Mouse (Mus musculus) intestine, embryonic 15.5 days (tissue): ENCODE data around the gene Arhgap35. TPM values are rescaled to one million over a fixed set of nuclear protein-coding genes. Genes with fewer than 3 reads are reported as not detected.

ENCODE experiments used
- ATAC-seq: fragments of 200-750 bp; cut with Nextera tagmentation; 2 replicates; pipeline ENCODE4 v1.8.0; 2017; ENCODE audit warnings: moderate TSS enrichment, moderate library complexity
- H3K27ac ChIP-seq: fragments of 300-500 bp; sonication (generic); 2 replicates; pipeline ENCODE4 v1.5.1; 2015; ENCODE audit warnings: mild to moderate bottlenecking, inconsistent platforms
- H3K27me3 ChIP-seq: fragments of 300-500 bp; sonication (generic); replicated peaks from 2 replicates; pipeline ENCODE4 v1.6.1; 2015; ENCODE audit warnings: inconsistent platforms
- H3K36me3 ChIP-seq: fragments of 300-500 bp; sonication (generic); 2 replicates; pipeline ENCODE4 v1.6.1; 2015; ENCODE audit warnings: inconsistent platforms
- H3K4me1 ChIP-seq: fragments of 300-500 bp; sonication (generic); replicated peaks from 2 replicates; pipeline ENCODE4 v1.6.1; 2015; ENCODE audit warnings: inconsistent platforms
- H3K4me2 ChIP-seq: fragments of 300-500 bp; sonication (generic); replicated peaks from 2 replicates; pipeline ENCODE4 v1.6.1; 2015; ENCODE audit warnings: mild to moderate bottlenecking, inconsistent platforms
- H3K4me3 ChIP-seq: fragments of 300-500 bp; sonication (generic); replicated peaks from 2 replicates; pipeline ENCODE4 v1.5.1; 2015; ENCODE audit warnings: inconsistent platforms
- H3K9ac ChIP-seq: fragments of 300-500 bp; sonication (generic); 2 replicates; pipeline ENCODE4 v1.6.1; 2015; ENCODE audit warnings: inconsistent platforms
- H3K9me3 ChIP-seq: fragments of 300-500 bp; sonication (generic); 2 replicates; pipeline ENCODE4 v1.6.1; 2016; ENCODE audit warnings: inconsistent platforms
- WGBS: fragments of 180-500 bp; shearing (Covaris S2); methylation state at CpG from one replicate; pipeline ENCODE4 v1.1.7; 2015; 5-methylcytosine and 5-hydroxymethylcytosine counted together
- polyA plus RNA-seq: library from polyadenylated mRNA; unstranded; fragments of >200 nt; fragmentation: Nextera tagmentation; extraction: Ambion mirVana; gene quantifications from 2 replicates; pipeline ENCODE4 v1.2.1, GENCODE M21; 2015

Arhgap35 gene
- polyA plus RNA-seq, 1 experiment from 2014 or later = 10.7 TPM

- Histone ChIP-seq H3K9ac (no peak overlapping the region), H3K4me3 (no peak overlapping the region), H3K4me1 (no peaks in the 10 kb centered on the region), H3K36me3 (peaks cover 4% of the 10 kb centered on the region; the same call in 1 of the 2 replicates), H3K9me3 (no peaks in the 10 kb centered on the region), H3K4me2 (no peak overlapping the region), H3K27me3 (no peaks in the 10 kb centered on the region), H3K27ac (no peak overlapping the region)
- 63% methylated on average over 1 of the region's 1 CpGs for whole genome bisulfite sequencing
- ATAC-seq = no peak
These were observed 23.5 kb downstream of the Arhgap35 start for GRCm38 (mm10) chr7:16591292-16591691.

DNA sequence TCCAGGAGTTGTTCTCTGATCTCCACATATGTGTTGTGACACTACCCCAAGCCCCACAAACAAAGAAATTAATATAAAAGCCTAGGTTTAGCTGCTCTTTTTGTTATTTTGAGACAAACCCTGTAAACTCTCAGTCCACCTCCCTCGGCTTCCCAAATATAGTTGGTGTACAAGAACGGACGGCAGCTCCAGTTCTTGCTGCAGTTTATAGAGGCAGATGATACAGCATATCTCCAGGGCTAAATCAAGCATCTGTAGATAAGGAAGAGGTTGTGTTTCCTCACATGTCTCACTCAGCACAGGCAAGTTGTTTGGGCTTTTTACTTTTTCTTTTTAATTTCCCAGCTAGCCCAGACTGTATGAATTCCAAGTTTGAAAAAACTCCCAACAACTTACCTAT lies 27.1 kb downstream of the Arhgap35 start:
- 83% methylated on average over 3 of the region's 3 CpGs for WGBS
- H3K9ac ChIP-seq = no peak overlapping the region
- no peak overlapping the region for H3K4me2 ChIP-seq
- H3K4me3 ChIP-seq = no peak overlapping the region
- no peaks in the 10 kb centered on the region for H3K9me3 ChIP-seq
- H3K27me3 ChIP-seq = no peaks in the 10 kb centered on the region
- no peaks in the 10 kb centered on the region for H3K4me1 ChIP-seq
- ATAC-seq = no peak
- no peak overlapping the region for H3K27ac ChIP-seq
- H3K36me3 ChIP-seq = peaks cover 4% of the 10 kb centered on the region; the same call in 1 of the 2 replicates

DNA sequence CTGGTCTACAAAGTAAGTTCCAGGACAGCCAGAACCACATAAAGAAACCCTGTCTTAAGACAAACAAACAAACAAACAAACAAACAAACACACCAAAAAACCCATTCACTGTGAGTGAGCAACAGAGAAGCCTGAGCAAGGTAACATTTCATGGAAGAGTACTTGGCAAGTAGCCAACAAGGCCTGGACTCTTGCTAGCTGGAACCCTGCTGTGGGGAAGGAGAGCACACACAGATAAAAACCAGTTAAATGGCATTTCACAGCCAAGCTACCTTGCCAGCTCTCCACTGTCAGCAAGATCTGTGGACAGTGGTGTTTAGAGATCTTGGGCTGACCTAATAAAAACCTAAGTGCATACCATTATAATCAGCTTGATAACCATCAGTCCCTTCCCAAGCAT lies 30.4 kb downstream of the Arhgap35 start:
- H3K4me1 ChIP-seq = peaks cover 7% of the 10 kb centered on the region
- H3K27me3 ChIP-seq = no peaks in the 10 kb centered on the region
- no peak for ATAC-seq
- H3K27ac ChIP-seq = no peak overlapping the region
- no peak overlapping the region for H3K4me3 ChIP-seq
- H3K9me3 ChIP-seq = no peaks in the 10 kb centered on the region
- H3K9ac ChIP-seq = no peak overlapping the region
- no peaks in the 10 kb centered on the region for H3K36me3 ChIP-seq
- H3K4me2 ChIP-seq = no peak overlapping the region

- no peak for ATAC-seq
- Histone ChIP-seq H3K9me3 (no peaks in the 10 kb centered on the region), H3K27ac (no peak overlapping the region), H3K9ac (no peak overlapping the region), H3K27me3 (no peaks in the 10 kb centered on the region), H3K4me2 (no peak overlapping the region), H3K4me1 (peaks cover 7% of the 10 kb centered on the region), H3K4me3 (no peak overlapping the region), H3K36me3 (no peaks in the 10 kb centered on the region)
- 90% methylated on average over 1 of the region's 1 CpGs for WGBS
These were observed 31.0 kb downstream of the Arhgap35 start for GRCm38 (mm10) chr7:16583775-16584174.

GRCm38 (mm10) chr7:16582299-16582698 lies 32.5 kb downstream of the Arhgap35 start:
- WGBS = 54% methylated on average over 3 of the region's 3 CpGs
- no peak overlapping the region for H3K27ac ChIP-seq
- no peaks in the 10 kb centered on the region for H3K27me3 ChIP-seq
- no peak overlapping the region for H3K4me2 ChIP-seq
- H3K36me3 ChIP-seq = no peaks in the 10 kb centered on the region
- no peak overlapping the region for H3K4me3 ChIP-seq
- peaks cover 7% of the 10 kb centered on the region for H3K4me1 ChIP-seq
- H3K9me3 ChIP-seq = no peaks in the 10 kb centered on the region
- 0 out of 2 replicates have a peak, but pooled peaks have one; percentile 22 for ATAC-seq
- no peak overlapping the region for H3K9ac ChIP-seq

GRCm38 (mm10) chr7:16581276-16582100 lies 33.3 kb downstream of the Arhgap35 start:
- Histone ChIP-seq H3K36me3 (no peaks in the 10 kb centered on the region), H3K27me3 (no peaks in the 10 kb centered on the region), H3K4me3 (no peak overlapping the region), H3K4me1 (peaks cover 7% of the 10 kb centered on the region), H3K4me2 (no peak overlapping the region), H3K27ac (peak overlapping the region; percentile 25; the same call in 1 of the 2 replicates), H3K9ac (no peak overlapping the region), H3K9me3 (no peaks in the 10 kb centered on the region)
- no peak for ATAC-seq
- 57% methylated on average over 13 of the region's 13 CpGs for WGBS

- H3K27ac ChIP-seq = no peak overlapping the region
- H3K9ac ChIP-seq = no peak overlapping the region
- H3K4me3 ChIP-seq = no peak overlapping the region
- no peaks in the 10 kb centered on the region for H3K9me3 ChIP-seq
- H3K27me3 ChIP-seq = no peaks in the 10 kb centered on the region
- peaks cover 2% of the 10 kb centered on the region for H3K4me1 ChIP-seq
- WGBS = 59% methylated on average over 1 of the region's 1 CpGs
- no peak overlapping the region for H3K4me2 ChIP-seq
- H3K36me3 ChIP-seq = no peaks in the 10 kb centered on the region
- ATAC-seq = no peak
These were observed 38.1 kb downstream of the Arhgap35 start for GRCm38 (mm10) chr7:16576719-16577118.

GRCm38 (mm10) chr7:16571191-16571590 lies 43.6 kb downstream of the Arhgap35 start:
- Histone ChIP-seq H3K9me3 (no peaks in the 10 kb centered on the region), H3K4me2 (no peak overlapping the region), H3K27ac (no peak overlapping the region), H3K4me3 (no peak overlapping the region), H3K9ac (no peak overlapping the region), H3K4me1 (no peaks in the 10 kb centered on the region), H3K27me3 (no peaks in the 10 kb centered on the region), H3K36me3 (no peaks in the 10 kb centered on the region)
- 60% methylated on average over 1 of the region's 1 CpGs for WGBS
- no peak for ATAC-seq

- H3K27me3 ChIP-seq = no peaks in the 10 kb centered on the region
- no peak overlapping the region for H3K27ac ChIP-seq
- no peak overlapping the region for H3K4me3 ChIP-seq
- no peaks in the 10 kb centered on the region for H3K36me3 ChIP-seq
- no peaks in the 10 kb centered on the region for H3K9me3 ChIP-seq
- WGBS = 82% methylated on average over 1 of the region's 1 CpGs
- H3K9ac ChIP-seq = no peak overlapping the region
- H3K4me2 ChIP-seq = no peak overlapping the region
- ATAC-seq = no peak
- H3K4me1 ChIP-seq = no peaks in the 10 kb centered on the region
These were observed 44.1 kb downstream of the Arhgap35 start for GRCm38 (mm10) chr7:16570737-16571136.

DNA sequence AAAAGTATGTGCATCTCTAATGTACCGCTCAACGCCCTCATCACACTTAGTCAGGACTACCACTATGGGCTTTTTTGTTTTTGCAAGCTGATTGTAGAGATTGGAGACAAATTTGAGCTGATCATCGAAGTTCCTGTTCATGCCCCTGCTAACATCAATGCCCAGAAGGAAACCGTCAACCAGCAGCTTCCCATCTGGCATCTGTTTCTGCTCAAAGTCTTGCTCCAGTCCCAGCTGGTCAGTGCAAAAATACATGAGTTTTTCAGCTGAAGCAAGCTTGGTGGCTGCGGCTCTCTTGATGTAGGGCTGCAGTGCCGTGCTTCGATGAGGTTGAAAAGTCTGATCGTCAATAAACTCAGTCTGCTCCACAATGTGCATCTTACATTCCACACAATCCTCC lies 50.3 kb downstream of the Arhgap35 start:
- no peaks in the 10 kb centered on the region for H3K9me3 ChIP-seq
- no peaks in the 10 kb centered on the region for H3K27me3 ChIP-seq
- H3K4me2 ChIP-seq = no peak overlapping the region
- ATAC-seq = no peak
- H3K36me3 ChIP-seq = peaks cover 25% of the 10 kb centered on the region
- WGBS = 88% methylated on average over 8 of the region's 8 CpGs
- no peak overlapping the region for H3K4me3 ChIP-seq
- H3K27ac ChIP-seq = no peak overlapping the region
- H3K4me1 ChIP-seq = no peaks in the 10 kb centered on the region
- H3K9ac ChIP-seq = no peak overlapping the region

DNA sequence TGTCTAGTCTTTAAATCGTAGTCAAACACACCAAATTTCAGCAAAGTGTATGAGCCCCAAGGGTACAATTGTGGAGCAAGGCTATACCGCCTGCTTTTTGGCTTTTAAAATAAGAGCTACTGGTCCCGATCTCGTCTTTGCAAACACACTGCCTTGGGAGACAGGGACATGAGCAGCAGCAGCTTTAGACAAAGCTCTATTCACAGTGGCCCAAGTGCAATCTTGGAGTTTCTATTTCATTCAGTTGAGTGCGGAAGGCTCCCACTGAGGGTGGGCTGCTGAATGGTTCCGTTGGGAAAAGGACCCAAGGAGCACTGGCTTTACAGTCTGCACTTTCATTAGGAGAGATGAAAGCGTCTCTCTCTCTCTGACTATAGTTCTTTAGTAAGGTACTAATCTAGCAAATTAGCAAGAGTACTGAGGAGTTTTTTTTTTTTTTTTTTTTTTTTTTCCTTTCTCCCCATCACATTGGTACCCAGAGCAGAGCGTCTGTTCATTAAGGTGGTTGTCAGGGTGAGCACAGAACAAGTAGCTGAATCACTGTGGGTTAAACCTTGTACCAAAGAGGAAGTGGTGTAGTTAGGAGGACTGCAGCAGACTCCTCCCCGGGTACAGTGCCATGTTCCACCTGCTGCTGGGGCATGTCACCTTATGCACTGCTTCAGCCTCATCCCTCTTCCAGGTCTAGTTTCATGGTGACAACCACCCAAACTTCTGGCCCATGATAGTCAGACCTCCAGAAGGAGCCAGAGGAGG lies 56.8 kb downstream of the Arhgap35 start:
- H3K4me1 ChIP-seq = 0 out of 2 replicates have a peak, but pooled peaks cover 2% of the 10 kb centered on the region
- no peak overlapping the region for H3K9ac ChIP-seq
- no peak overlapping the region for H3K27ac ChIP-seq
- no peak for ATAC-seq
- H3K36me3 ChIP-seq = 0 out of 2 replicates have a peak, but pooled peaks cover 16% of the 10 kb centered on the region
- 84% methylated on average over 9 of the region's 9 CpGs for WGBS
- no peak overlapping the region for H3K4me3 ChIP-seq
- H3K27me3 ChIP-seq = no peaks in the 10 kb centered on the region
- H3K9me3 ChIP-seq = no peaks in the 10 kb centered on the region
- H3K4me2 ChIP-seq = no peak overlapping the region

DNA sequence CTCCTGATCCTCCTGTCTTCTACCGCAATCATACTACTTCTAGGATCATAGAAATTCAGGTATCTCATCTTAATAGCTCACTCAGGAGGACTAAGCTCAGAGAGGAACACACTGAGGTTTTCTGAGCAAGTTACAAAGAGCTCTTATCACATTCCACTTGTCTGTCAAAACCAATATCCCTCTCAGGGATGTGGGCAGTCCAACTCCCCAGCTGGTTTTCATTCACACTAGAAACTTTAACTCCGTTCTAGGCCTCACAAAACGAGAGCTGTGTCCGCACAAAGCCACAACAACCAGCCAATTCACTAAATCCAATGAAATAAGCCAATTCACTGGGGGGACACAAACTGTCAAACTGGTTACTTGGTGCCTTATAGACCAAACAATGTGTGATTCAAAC lies 57.5 kb downstream of the Arhgap35 start:
- H3K27ac ChIP-seq = no peak overlapping the region
- 0 out of 2 replicates have a peak, but pooled peaks cover 9% of the 10 kb centered on the region for H3K36me3 ChIP-seq
- ATAC-seq = no peak
- no peaks in the 10 kb centered on the region for H3K27me3 ChIP-seq
- H3K4me2 ChIP-seq = no peak overlapping the region
- H3K9me3 ChIP-seq = no peaks in the 10 kb centered on the region
- 0 out of 2 replicates have a peak, but pooled peaks cover 2% of the 10 kb centered on the region for H3K4me1 ChIP-seq
- 76% methylated on average over 4 of the region's 4 CpGs for WGBS
- no peak overlapping the region for H3K9ac ChIP-seq
- H3K4me3 ChIP-seq = no peak overlapping the region
